Mouse (Mus musculus): ENCODE data around the gene Dab1. TPM values are rescaled to one million over a fixed set of nuclear protein-coding genes. Genes with fewer than 3 reads are reported as not detected.

The Dab1 gene
- polyA plus RNA-seq, 1 experiment, result not detected

DNA sequence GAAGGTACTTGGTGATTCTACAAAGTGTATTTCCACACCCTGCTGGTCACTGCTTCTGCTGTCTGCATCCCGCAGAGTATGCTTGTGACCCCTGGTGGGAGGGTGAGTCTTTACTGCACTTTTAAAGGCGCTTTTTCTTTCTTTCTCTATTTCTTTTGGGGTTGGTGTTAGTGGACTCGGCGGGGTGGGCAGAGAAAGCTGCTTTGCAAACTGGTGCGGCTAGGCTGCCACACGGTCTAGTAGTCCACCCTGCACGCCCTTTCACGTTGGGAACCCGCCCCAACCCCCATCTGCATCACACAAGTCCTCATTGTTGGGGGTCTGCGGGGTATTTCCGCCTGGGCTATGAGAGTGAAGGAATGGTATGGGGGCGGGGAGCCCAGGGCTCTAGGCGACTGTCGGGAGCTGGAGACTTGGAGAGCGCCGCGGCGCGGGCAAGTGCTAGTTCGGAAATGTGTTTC lies 749.4 kb downstream of the Dab1 start:
- no peak for TF ChIP-seq GATA1 (IDR thresholded peaks at IDR 0.05; ENCODE audit: low read length)

DNA sequence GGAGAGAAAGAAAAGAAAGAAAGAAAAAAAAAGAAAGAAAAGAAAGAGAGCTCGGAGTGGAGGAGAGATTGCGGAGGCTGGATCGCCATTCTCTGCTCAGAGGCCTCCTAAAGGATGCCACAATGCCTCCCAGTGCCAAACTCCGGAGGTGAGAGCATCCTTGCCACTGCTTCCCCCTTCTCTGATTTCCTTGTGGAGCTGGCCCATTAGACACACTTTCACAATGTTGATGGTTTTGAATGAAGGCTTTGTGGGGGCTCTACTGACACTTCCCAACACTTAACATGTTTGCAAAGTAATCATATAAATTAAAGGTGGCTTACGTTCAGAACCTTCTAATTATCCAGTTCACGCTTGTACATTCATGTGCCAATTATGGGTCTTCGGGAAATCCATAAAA lies 749.9 kb downstream of the Dab1 start:
- no peak for TF ChIP-seq GATA1 (IDR thresholded peaks at IDR 0.05; ENCODE audit: low read length)

DNA sequence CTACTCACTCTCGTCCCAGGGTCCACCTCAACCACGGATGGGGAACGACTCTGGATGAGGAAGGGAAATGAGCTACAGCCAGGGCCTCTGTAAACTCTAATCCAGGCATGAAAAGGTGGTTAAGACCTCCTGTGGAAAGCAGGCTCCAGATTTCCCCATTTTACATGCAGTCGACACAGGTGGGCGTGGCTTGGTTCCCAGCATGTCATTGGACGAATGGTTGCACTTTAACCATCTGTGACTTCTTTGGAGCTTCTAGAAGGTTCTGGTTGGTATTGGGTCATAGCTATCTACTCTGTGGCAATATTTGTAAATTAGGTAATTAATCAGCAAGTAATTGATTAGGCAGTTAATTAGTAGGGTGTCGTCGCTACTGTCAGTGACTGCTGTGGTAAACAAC lies 752.0 kb downstream of the Dab1 start:
- TF ChIP-seq GATA1 (IDR thresholded peaks at IDR 0.05; ENCODE audit: low read length), result no peak

DNA sequence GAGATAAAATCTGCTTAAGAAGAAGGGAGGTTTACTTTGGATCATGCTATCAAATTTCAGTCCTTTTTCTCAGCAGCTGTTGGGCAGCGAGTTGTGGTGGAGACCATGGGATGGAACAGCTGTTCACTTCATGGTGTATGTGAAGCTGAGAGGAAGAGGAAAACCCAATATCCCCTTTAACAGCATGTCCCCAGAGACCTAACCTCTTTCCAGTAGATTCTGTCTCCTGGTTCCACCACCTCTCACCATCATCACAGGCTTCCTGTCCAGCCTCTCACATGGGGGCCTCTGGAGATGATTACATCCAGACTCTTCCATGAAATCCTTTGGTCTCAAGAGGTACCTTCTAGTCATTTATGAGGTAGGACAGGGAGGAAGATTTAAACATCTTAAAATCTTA lies 755.0 kb downstream of the Dab1 start:
- TF ChIP-seq GATA1 (IDR thresholded peaks at IDR 0.05; ENCODE audit: low read length), result no peak

DNA sequence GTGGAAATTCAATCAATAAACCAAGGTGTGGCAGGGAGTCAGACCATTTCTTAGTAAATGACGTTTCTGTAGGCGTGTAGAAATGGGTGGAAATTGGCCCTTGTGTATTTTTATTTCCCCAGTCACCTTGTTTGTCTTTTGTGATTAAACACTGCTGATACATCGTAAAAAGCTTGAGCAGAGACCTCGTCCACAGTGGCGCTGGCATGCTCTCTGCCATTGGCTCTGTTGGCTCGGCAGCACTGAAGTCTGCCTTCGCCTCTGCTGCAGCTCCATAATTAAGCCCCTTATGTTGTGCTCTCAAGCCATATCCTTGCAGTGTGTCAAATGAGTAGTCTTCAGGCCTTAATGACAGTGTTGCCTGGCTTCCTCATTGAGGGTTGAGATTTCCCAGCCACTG lies 765.5 kb downstream of the Dab1 start:
- no peak for TF ChIP-seq GATA1 (IDR thresholded peaks at IDR 0.05; ENCODE audit: low read length)

DNA sequence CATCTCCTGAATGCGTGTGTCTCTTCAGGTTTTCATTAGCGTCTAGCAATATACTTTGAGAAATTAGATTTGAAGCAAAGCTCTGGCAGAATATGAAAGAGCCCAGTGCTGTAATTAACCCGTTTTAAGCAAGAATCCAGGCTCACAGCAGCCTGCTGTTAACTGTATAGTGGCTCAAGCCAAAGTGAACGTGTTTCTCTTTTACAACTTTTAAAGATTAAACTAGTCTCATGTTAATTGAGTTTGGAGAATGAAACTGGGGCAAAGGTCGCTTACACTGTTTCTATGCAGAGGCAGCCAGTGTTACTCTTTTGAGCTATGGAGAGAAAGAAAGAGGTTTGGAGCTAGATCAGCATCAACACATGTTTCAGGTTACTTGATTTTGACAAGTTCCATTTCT lies 766.1 kb downstream of the Dab1 start:
- no peak for TF ChIP-seq GATA1 (IDR thresholded peaks at IDR 0.05; ENCODE audit: low read length)

DNA sequence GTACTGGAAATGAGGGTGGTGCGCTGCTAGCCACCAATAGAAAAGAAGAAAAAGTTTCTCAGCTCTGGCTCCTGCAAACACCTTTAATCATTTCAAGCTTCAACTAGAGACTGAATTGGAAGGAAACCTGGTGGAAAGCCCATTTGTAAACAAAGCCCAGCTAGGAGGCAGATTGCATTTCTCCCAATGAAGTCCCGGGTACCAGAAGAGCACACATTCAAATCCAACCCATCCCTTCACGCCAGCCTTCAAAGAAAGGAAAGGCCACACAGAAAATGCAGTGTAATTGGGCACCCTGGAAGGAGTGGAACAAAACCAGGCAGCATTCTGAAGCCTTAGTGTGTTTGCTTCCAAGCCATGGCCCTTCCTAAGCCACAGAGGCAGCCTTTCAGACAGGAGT lies 776.4 kb downstream of the Dab1 start:
- no peak for TF ChIP-seq GATA1 (IDR thresholded peaks at IDR 0.05; ENCODE audit: low read length)

DNA sequence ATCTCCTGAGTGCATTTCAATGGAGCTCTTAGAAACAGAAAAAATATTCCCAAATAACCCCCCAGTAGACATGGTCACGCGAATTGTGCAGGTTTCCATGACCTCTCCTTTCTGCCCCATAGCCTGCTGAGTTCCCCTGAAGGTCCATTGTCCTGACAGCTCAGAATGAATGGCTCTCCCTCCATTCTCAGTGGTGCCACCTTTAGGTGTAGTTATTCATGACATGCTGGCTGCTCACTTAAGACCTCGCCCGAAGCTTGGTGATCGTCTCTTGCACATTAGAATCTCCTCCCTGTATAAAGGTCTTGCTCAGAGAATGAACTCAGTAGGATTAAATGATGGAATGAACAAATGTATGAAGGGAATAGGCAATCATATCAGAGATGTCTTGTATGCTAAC lies 776.9 kb downstream of the Dab1 start:
- TF ChIP-seq GATA1 (IDR thresholded peaks at IDR 0.05; ENCODE audit: low read length), result no peak

DNA sequence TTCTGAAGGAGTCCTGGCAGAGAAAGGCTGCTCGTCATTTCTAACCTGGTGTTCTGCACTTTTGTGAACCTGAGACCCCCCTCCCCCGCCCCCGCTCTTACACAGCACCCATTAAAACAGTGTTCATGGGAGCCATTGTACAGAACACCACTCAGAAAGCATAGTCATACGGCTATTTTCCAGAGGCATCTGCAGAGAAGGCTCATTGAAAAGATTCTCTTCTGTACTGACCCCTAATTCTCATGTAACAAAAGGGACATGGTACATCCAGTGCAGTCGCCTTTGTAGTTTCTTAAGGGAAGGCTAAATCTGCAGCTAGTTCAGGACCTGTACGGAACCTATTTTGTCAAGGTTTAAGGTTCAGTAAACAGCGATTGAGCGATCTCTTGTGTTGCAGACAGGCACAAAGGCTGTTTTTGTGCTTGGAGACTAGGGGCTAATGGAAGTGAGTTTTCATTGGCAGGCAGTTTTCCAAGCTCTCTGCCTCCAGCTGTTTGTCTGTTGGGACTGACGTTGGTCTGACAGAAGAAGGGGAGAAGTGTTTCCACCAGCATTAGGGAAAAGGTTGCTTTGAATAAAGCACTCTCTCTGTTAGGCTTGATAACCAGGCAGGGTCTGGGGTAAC lies 780.1 kb downstream of the Dab1 start:
- TF ChIP-seq GATA1 (IDR thresholded peaks at IDR 0.05; ENCODE audit: low read length), result no peak

DNA sequence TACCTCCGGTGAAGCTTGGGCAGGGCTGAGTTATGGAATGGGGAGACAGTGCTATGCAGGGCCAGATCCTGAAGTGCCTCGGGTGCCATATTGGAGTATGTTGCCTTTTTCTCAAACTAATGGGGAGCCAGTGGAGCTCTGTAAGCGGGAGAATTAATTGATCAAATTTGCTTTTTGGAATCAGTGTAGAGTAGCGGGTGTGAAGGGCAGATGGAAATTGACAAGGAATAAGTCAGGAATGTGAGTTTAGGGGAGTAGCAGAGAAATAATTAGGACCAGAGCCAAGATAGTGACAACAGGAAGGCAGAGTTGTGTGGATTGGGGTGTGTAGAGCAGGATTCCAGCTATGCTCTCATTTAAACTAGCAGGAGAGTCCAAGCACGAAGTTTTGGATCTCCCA lies 784.9 kb downstream of the Dab1 start:
- no peak for TF ChIP-seq GATA1 (IDR thresholded peaks at IDR 0.05; ENCODE audit: low read length)

DNA sequence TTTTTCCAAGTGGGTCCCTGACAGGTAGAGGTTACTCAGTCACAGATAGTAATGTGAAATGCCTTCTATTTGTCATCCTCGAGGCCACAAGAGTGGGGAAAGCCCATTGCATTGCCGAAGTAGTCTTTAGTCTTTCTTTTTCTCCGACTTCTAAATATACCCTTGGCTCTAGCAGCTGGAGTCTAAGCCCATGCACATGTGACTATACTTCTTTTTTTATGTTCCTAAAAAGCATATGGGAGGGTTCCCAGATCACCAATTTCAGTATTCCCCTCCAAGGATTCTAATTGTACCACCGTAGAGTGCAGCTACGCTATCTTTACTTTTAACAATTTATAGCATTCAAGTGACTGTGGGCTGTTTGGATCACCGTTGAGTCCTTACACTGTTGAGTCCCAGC lies 791.8 kb downstream of the Dab1 start:
- TF ChIP-seq GATA1 (IDR thresholded peaks at IDR 0.05; ENCODE audit: low read length), result no peak

DNA sequence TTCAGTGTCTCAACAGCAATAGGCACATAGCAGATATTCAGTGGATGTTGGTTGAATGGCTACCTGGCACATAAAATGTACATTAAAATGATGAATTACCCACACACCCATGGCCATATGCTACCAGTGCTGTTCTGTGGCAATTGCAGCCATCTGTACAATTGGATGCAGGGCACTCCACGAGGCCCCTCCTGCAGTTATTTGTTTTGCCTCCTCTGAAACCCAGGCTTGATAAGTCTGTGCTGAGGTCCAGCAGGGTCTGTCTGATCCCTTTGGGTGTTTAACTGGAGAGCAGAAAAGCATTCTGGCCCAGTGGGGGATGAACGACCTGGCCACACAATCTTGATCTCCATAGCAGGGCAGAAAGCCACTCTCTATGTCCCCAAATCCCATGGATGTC lies 796.3 kb downstream of the Dab1 start:
- TF ChIP-seq GATA1 (IDR thresholded peaks at IDR 0.05; ENCODE audit: low read length), result no peak

DNA sequence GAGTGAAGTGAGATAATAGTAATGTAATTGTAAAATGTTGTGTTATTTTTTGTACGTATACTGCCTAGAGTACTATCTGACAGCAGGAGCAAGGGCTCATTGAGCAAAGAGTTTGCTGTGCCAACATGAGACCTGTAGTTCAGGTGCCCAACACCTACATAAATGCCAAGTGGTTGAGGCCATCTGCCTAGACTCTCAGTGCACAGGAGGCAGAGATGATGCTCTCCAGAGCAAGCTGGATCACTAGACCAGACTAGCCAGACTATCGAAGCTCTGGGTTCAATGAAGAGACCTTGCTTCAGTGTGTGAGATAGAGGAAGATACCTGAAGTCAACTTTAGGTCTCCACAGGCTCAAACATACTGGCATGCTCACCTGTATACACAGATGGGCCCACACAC lies 799.2 kb downstream of the Dab1 start:
- no peak for TF ChIP-seq GATA1 (IDR thresholded peaks at IDR 0.05; ENCODE audit: low read length)

DNA sequence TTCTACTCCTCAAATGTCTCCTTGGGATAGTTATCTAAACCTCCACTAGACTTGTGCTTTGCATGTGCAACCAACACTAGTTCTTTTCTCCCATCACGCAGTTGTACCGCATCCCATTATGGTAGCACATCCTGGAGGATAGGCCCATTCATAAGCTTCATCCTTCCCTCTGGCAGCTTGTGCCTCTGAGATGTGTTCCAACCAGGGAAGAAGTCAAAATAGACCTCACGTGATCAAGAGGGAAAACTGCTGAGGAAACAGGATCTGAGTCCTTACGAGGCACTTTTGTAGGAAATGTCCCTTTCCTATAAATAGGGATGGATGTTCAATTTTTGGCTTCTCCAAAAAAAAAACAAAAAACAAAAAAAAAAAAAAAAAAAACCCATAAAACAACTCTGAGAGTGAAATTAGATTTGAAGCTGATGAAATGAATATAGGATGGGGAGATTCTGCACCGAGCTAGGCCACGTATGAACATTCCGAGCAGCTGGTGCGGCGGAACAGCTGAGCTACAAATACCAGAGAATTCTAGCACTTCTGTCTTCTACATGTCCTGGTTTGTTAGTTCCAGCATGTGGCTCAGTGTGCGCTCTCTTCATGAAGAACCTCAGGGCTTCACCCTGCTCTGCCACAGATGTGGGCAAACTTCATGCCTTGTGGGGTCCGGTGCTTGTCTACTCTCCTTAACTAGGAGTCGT lies 802.0 kb downstream of the Dab1 start:
- TF ChIP-seq GATA1 (IDR thresholded peaks at IDR 0.05; ENCODE audit: low read length), result no peak

DNA sequence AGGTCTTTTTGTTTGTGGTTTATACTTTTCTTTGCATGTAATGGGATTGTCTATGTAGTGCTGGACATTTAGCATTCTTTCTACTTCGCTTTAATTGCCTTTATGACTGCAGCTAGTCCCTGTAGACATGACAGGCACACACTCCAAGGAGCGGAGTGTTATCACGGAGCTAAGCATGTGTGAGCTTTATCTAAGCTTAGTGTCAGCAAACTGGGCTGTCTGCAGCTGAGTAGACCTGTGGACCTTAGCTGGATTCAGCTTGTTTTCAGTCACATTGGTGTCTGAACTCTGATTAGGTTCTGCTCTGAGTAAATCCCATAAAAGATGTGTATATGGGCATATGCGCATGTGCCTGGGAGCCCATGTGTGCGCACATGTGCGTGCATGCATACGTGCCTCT lies 810.0 kb downstream of the Dab1 start:
- no peak for TF ChIP-seq GATA1 (IDR thresholded peaks at IDR 0.05; ENCODE audit: low read length)

DNA sequence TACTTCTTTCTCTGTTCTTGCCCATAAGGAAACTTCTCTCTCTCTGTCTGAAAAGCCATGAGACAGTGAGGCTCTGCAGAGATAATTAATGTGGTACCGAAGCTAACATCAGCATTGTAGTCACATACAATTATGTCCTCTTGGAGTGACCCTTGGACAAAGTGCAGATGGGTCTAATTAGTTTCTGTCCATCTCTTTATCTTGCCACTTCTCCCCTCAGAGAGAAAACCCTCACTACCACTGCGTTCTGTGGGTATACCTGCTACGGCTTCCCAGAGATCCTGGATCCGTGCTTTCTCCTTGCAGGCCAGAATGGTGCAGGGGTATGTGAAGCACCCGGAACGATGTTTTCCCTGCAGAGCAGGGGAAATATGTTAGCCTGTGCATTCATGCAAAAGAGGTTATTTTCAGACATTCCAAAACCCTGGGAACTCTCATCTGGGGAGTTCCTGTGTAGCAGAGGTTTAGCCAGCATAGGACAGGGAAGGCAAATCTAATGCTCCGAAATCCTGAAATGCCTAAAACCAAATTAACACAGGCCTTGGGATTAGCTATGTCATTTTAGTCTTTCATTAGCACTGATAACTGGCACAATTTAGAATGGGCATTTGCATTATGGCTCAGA lies 812.2 kb downstream of the Dab1 start:
- no peak for TF ChIP-seq GATA1 (IDR thresholded peaks at IDR 0.05; ENCODE audit: low read length)

DNA sequence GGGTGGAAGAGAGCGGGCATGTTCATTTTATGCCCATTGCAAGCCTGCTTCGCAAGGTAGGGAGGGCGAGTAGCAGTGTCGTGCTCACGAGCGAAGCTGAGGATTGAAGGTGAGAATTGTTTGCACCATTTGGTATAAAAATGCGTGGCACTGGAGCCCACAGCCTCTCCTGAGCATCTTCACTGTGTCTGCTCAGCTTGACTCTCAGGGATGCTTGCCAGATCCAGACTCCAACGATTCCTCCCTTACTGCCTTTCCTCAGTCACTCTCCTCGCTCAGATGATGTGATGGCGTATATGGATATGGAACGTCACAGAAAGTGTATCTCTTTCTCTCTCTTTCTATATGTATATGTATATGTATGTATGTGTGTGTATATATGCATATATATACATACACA lies 813.0 kb downstream of the Dab1 start:
- no peak for TF ChIP-seq GATA1 (IDR thresholded peaks at IDR 0.05; ENCODE audit: low read length)
